Mouse (Mus musculus): ENCODE data around the gene Gnai1.

DNA sequence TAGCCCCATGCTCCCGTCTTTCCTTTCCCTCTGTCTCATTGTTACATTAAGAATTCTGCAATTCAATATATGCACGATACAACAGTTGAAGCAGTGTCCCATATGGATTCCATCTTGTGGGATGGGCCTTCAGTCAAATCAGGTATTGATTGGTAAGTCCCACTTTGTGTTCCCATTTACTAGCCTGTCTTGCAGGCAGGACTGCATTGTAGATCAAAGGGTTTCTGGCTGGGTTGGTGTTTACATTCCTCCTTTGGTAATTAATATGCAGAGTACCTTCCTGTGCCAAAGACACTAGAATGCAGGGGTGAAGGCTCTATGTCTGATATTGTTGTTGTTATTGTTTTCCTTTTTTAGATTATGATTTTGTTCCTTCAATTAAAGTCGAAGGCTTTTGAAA is 38.5 kb downstream of the Gnai1 start:
- TF ChIP-seq CTCF (IDR thresholded peaks at IDR 0.05; ENCODE audit: low read depth) (no peak), EP300 (IDR thresholded peaks at IDR 0.05; ENCODE audit: low read depth) (no peak)

Data from heart, postnatal 0 days (tissue).